Mouse (Mus musculus): ENCODE results near the gene Phactr1. TPM values are rescaled to one million over a fixed set of nuclear protein-coding genes. Genes with fewer than 3 reads are reported as not detected.

The Phactr1 gene
- polyA plus RNA-seq, 1 experiment from 2014 or later, result 0.39 TPM

GRCm38 (mm10) chr13:42915851-42916193, 235.4 kb downstream of the Phactr1 start:
- Histone ChIP-seq H3K4me1 (peaks cover 9% of the 10 kb centered on the region; the same call in 1 of the 2 replicates), H3K36me3 (no peaks in the 10 kb centered on the region), H3K9me3 (replicated peaks) (no peaks in the 10 kb centered on the region), H3K27me3 (replicated peaks) (peaks cover 43% of the 10 kb centered on the region), H3K27ac (no peak overlapping the region), H3K9ac (no peak overlapping the region), H3K4me2 (peak overlapping the region; percentile 76), H3K4me3 (peak overlapping the region; percentile 54; the same call in 1 of the 2 replicates)
- ATAC-seq, result no peak
- 21% methylated on average over 6 of the region's 6 CpGs for WGBS (ENCODE audit: insufficient replicate concordance)

- peak overlapping the region; percentile 54 for H3K4me3 ChIP-seq
- WGBS (ENCODE audit: insufficient replicate concordance), result 1% methylated on average over 74 of the region's 74 CpGs
- peaks cover 43% of the 10 kb centered on the region for H3K27me3 ChIP-seq (replicated peaks)
- H3K27ac ChIP-seq, result no peak overlapping the region
- H3K4me1 ChIP-seq, result peaks cover 9% of the 10 kb centered on the region; the same call in 1 of the 2 replicates
- H3K9me3 ChIP-seq (replicated peaks), result no peaks in the 10 kb centered on the region
- H3K9ac ChIP-seq, result no peak overlapping the region; the same call in 1 of the 2 replicates
- H3K4me2 ChIP-seq, result peak overlapping the region; percentile 76
- no peak for ATAC-seq
- no peaks in the 10 kb centered on the region for H3K36me3 ChIP-seq
Measured at GRCm38 (mm10) chr13:42916194-42917033, 236.0 kb downstream of the Phactr1 start.

DNA sequence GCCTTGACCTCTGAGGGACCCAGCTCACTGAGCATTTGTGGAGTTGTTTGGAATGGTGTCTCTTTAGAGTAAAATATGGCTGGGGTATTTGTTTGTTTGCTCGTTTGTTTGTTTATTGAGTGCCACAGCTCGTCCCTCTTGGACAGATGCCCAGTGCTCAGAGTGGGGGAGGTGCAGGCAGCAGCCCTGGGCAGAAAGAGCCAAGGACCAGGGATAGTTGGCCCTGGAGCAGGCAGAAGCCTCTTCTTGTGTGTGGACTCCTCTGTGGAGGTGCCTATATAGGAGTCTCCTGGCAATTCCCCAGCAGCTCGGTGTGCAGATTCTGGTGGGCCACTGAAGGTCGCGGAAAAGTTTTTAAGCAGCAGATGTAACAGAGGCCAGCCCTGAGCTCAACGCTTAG, 236.8 kb downstream of the Phactr1 start:
- no peaks in the 10 kb centered on the region for H3K36me3 ChIP-seq
- H3K4me3 ChIP-seq, result no peak overlapping the region
- H3K4me1 ChIP-seq, result peaks cover 9% of the 10 kb centered on the region; the same call in 1 of the 2 replicates
- H3K9me3 ChIP-seq (replicated peaks), result no peaks in the 10 kb centered on the region
- H3K27me3 ChIP-seq (replicated peaks), result peaks cover 43% of the 10 kb centered on the region
- 44% methylated on average over 6 of the region's 6 CpGs for WGBS (ENCODE audit: insufficient replicate concordance)
- no peak overlapping the region for H3K27ac ChIP-seq
- no peak overlapping the region for H3K9ac ChIP-seq
- ATAC-seq, result no peak
- no peak overlapping the region; the same call in 1 of the 2 replicates for H3K4me2 ChIP-seq

GRCm38 (mm10) chr13:42920062-42920461, 239.6 kb downstream of the Phactr1 start:
- H3K27ac ChIP-seq, result no peak overlapping the region
- H3K27me3 ChIP-seq (replicated peaks), result peaks cover 42% of the 10 kb centered on the region
- H3K4me2 ChIP-seq, result no peak overlapping the region
- WGBS (ENCODE audit: insufficient replicate concordance), result 62% methylated on average over 2 of the region's 2 CpGs
- no peak overlapping the region for H3K4me3 ChIP-seq
- no peaks in the 10 kb centered on the region for H3K36me3 ChIP-seq
- H3K9me3 ChIP-seq (replicated peaks), result no peaks in the 10 kb centered on the region
- H3K9ac ChIP-seq, result no peak overlapping the region
- peaks cover 9% of the 10 kb centered on the region; the same call in 1 of the 2 replicates for H3K4me1 ChIP-seq
- ATAC-seq, result no peak

DNA sequence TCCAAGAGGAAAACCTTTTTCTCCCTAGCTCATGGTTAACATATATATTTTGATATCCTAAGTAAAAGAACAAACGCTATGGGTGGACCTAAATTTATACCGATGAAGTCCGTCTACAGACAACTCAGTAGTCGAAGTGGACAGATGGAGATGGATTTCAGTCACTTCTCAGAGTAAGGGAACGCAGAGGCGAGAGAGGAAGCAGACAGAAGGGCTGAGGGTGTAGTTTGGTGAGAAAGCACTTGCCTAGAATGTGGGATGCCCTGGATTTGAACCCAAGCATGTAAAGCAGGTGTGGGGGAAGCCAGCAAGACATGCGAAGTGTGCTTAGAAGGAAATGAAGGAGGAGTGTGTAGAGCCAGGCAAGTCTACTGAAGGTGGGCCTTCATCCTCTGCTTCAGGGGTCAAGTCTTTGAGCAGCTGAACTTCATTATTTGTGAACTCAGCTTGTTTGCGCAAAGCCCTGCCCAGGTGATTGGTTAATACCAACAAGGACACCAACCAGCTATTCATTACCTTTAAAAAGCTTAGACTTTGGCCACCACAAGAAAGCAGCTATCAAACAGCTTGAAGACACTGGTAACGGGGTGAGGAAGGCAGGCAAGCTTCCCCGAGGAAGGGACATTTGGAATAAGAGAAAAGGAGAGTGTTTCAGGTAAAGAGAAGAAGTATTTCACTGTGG, 241.5 kb downstream of the Phactr1 start:
- 75% methylated on average over 10 of the region's 10 CpGs for whole genome bisulfite sequencing (ENCODE audit: insufficient replicate concordance)

DNA sequence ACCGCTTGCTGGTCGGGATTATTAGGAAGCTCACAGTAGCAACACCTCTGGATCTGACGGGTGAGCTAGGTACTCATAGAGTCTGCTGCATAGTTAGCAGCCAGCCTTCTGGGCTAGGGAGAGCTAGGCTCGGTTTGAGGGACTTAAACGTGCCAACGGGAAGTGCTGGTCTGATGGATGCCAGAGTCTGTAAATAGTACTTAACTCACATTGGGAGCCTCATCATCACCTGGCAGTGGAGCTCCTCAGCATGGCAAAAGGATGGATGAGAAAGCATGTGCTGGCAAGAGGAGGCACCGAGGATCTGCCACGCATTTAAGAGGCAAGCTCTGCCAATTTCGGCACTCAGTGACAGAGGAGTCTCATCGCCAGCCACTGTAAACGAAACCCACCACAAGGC, 247.4 kb downstream of the Phactr1 start:
- H3K36me3 ChIP-seq, result no peaks in the 10 kb centered on the region
- no peak overlapping the region for H3K4me2 ChIP-seq
- no peak overlapping the region for H3K9ac ChIP-seq
- no peak overlapping the region for H3K27ac ChIP-seq
- H3K27me3 ChIP-seq (replicated peaks), result 0 out of 2 replicates have a peak, but pooled peaks cover 3% of the 10 kb centered on the region
- H3K4me1 ChIP-seq, result no peaks in the 10 kb centered on the region
- WGBS (ENCODE audit: insufficient replicate concordance), result 81% methylated on average over 11 of the region's 11 CpGs
- H3K9me3 ChIP-seq (replicated peaks), result peaks cover 18% of the 10 kb centered on the region; the same call in 1 of the 2 replicates
- ATAC-seq, result no peak
- no peak overlapping the region for H3K4me3 ChIP-seq

More for the DNA sequence above, 241.5 kb downstream of the Phactr1 start:
- Histone ChIP-seq H3K4me3 (no peak overlapping the region), H3K9me3 (replicated peaks) (no peaks in the 10 kb centered on the region), H3K27ac (no peak overlapping the region), H3K4me2 (no peak overlapping the region), H3K36me3 (no peaks in the 10 kb centered on the region), H3K4me1 (no peaks in the 10 kb centered on the region), H3K27me3 (replicated peaks) (peaks cover 24% of the 10 kb centered on the region), H3K9ac (no peak overlapping the region)
- ATAC-seq, result no peak

GRCm38 (mm10) chr13:42929529-42930235, 249.3 kb downstream of the Phactr1 start:
- no peak for ATAC-seq
- H3K4me1 ChIP-seq, result no peaks in the 10 kb centered on the region
- no peak overlapping the region for H3K4me2 ChIP-seq
- WGBS (ENCODE audit: insufficient replicate concordance), result 34% methylated on average over 10 of the region's 10 CpGs
- no peaks in the 10 kb centered on the region for H3K36me3 ChIP-seq
- H3K27me3 ChIP-seq (replicated peaks), result no peaks in the 10 kb centered on the region
- H3K9me3 ChIP-seq (replicated peaks), result peaks cover 18% of the 10 kb centered on the region; the same call in 1 of the 2 replicates
- no peak overlapping the region for H3K9ac ChIP-seq
- no peak overlapping the region for H3K27ac ChIP-seq
- H3K4me3 ChIP-seq, result no peak overlapping the region

- no peak overlapping the region for H3K27ac ChIP-seq
- H3K4me1 ChIP-seq, result no peaks in the 10 kb centered on the region
- H3K4me2 ChIP-seq, result no peak overlapping the region
- H3K27me3 ChIP-seq (replicated peaks), result no peaks in the 10 kb centered on the region
- ATAC-seq, result no peak
- H3K9me3 ChIP-seq (replicated peaks), result peaks cover 18% of the 10 kb centered on the region; the same call in 1 of the 2 replicates
- no peak overlapping the region for H3K9ac ChIP-seq
- 80% methylated on average over 5 of the region's 5 CpGs for WGBS (ENCODE audit: insufficient replicate concordance)
- H3K36me3 ChIP-seq, result no peaks in the 10 kb centered on the region
- H3K4me3 ChIP-seq, result no peak overlapping the region
Measured at GRCm38 (mm10) chr13:42932046-42932445, 251.6 kb downstream of the Phactr1 start.

GRCm38 (mm10) chr13:42934538-42935126, 254.2 kb downstream of the Phactr1 start:
- H3K27ac ChIP-seq, result no peak overlapping the region
- H3K4me3 ChIP-seq, result no peak overlapping the region
- 63% methylated on average over 16 of the region's 16 CpGs for WGBS (ENCODE audit: insufficient replicate concordance)
- no peaks in the 10 kb centered on the region for H3K27me3 ChIP-seq (replicated peaks)
- no peak for ATAC-seq
- no peaks in the 10 kb centered on the region for H3K4me1 ChIP-seq
- H3K4me2 ChIP-seq, result no peak overlapping the region
- no peak overlapping the region for H3K9ac ChIP-seq
- 0 out of 2 replicates have a peak, but pooled peaks cover 8% of the 10 kb centered on the region for H3K9me3 ChIP-seq (replicated peaks)
- H3K36me3 ChIP-seq, result no peaks in the 10 kb centered on the region

GRCm38 (mm10) chr13:42937871-42938270, 257.4 kb downstream of the Phactr1 start:
- Histone ChIP-seq H3K4me3 (no peak overlapping the region), H3K9ac (no peak overlapping the region), H3K4me2 (no peak overlapping the region), H3K27ac (no peak overlapping the region), H3K9me3 (replicated peaks) (no peaks in the 10 kb centered on the region), H3K4me1 (no peaks in the 10 kb centered on the region), H3K27me3 (replicated peaks) (no peaks in the 10 kb centered on the region), H3K36me3 (no peaks in the 10 kb centered on the region)
- WGBS (ENCODE audit: insufficient replicate concordance), result 70% methylated on average over 3 of the region's 3 CpGs
- ATAC-seq, result no peak

DNA sequence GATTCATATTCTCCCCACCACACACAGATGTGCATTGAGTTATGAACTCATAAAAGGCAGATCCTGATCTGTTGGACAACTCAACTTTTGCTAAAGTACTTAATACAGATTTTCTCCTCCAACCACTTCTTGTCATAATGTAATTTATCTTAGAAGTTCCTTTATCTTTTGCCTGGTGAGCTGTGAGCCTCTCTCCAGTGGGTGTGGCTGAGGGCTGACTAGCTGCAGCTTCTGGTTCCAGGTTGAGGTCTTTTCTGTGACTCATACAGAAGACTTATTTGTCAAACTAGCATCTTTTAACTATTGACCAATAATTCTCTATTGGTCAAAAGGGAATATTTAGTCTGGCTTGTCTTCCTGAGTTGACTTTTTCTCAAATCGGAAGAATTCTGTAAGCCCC, 257.9 kb downstream of the Phactr1 start:
- Histone ChIP-seq H3K9me3 (replicated peaks) (no peaks in the 10 kb centered on the region), H3K4me1 (no peaks in the 10 kb centered on the region), H3K36me3 (no peaks in the 10 kb centered on the region), H3K4me2 (no peak overlapping the region), H3K9ac (no peak overlapping the region), H3K27me3 (replicated peaks) (no peaks in the 10 kb centered on the region), H3K4me3 (no peak overlapping the region), H3K27ac (no peak overlapping the region)
- WGBS (ENCODE audit: insufficient replicate concordance), result 74% methylated on average over 1 of the region's 1 CpGs
- ATAC-seq, result no peak

Data from liver, embryonic 12.5 days (tissue).